Mouse (Mus musculus): ENCODE measurements around the gene Kif17. TPM values are rescaled to one million over a fixed set of nuclear protein-coding genes. Genes with fewer than 3 reads are reported as not detected.

Gene Kif17
- polyA plus RNA-seq, 1 experiment from 2014 or later: not detected

DNA sequence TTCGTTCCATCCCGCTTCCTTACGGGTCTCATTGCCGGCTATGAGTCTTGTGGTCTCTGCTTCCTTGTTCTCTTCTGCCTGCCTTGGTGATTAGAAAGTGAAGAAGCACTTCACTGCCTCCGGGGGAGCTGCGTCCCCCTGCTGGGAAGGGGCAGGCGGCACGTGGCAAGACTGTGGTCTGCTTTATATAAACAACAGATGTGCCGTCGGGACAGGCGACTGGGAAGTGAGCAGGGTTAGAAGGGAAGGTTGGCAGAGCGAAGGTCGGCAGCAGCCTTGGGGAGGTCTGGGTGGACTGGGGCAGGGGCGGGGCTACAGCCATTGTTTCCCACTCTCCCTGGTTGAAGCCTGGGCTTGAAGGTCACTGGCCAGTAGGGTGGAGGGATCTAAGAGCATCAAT lies 1.6 kb downstream of the Kif17 start:
- Histone ChIP-seq H3K4me2 (ENCODE audit: low read depth, low read length, severe bottlenecking) (peak overlapping the region; percentile 34), H3K4me3 (ENCODE audit: low read depth, low read length) (peak overlapping the region; percentile 7; the same call in 1 of the 2 replicates), H3K27ac (ENCODE audit: low read depth, low read length) (no peak overlapping the region), H3K9ac (ENCODE audit: low read length) (peak overlapping the region; percentile 23; the same call in 1 of the 2 replicates), H3K27me3 (ENCODE audit: control insufficient read depth, insufficient read depth, low read length) (peaks cover 50% of the 10 kb centered on the region), H3K36me3 (ENCODE audit: control insufficient read depth, insufficient read depth, low read length) (no peaks in the 10 kb centered on the region; the same call in 1 of the 2 replicates), H3K9me3 (ENCODE audit: control insufficient read depth, low read length) (no peaks in the 10 kb centered on the region), H3K4me1 (replicated peaks; ENCODE audit: control insufficient read depth, insufficient read depth, low read length) (peaks cover 23% of the 10 kb centered on the region)
- DNase-seq (ENCODE audit: low spot score) (peak; percentile 73), ATAC-seq (replicated peaks; ENCODE audit: low FRiP score) (peak; percentile 37; the same call in 1 of the 2 replicates)
- under 1% methylated on average over 14 of the region's 14 CpGs for WGBS

GRCm38 (mm10) chr4:138252231-138252630 lies 2.0 kb downstream of the Kif17 start:
- 7% methylated on average over 5 of the region's 5 CpGs for WGBS

DNA sequence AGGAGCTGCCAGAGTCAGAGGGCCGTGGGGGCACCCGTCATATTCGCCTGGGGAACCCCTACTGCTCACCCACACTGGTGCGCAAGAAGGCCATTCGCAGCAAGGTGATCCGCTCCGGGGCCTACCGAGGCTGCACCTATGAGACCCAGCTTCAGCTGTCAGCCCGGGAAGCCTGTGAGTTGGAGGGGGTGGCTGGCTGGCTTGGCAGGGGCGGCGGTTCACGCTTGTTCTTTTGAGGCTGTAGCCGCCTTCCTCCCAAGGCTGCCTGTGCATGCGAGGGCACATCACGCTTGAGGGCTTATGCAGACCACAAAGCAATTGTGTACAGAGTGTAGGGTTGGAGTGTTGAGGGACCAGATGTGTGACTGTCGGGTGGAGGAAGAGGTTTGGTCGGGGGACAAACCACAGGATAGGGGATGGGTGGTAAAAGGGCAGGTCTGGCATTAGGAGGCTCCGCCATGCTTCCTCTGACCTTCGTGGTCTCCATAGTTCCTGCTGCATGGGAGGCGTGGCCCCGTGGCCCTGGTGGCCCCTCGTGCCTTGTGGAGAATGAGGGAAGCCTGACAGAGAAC lies 7.0 kb downstream of the Kif17 start:
- H3K4me3 ChIP-seq (ENCODE audit: low read depth, low read length): no peak overlapping the region
- no peak overlapping the region for H3K4me2 ChIP-seq (ENCODE audit: low read depth, low read length, severe bottlenecking)
- H3K36me3 ChIP-seq (ENCODE audit: control insufficient read depth, insufficient read depth, low read length): no peaks in the 10 kb centered on the region
- no peak overlapping the region for H3K9ac ChIP-seq (ENCODE audit: low read length)
- H3K9me3 ChIP-seq (ENCODE audit: control insufficient read depth, low read length): no peaks in the 10 kb centered on the region
- no peak overlapping the region for H3K27ac ChIP-seq (ENCODE audit: low read depth, low read length)
- peaks cover 19% of the 10 kb centered on the region for H3K27me3 ChIP-seq (ENCODE audit: control insufficient read depth, insufficient read depth, low read length)
- WGBS: 85% methylated on average over 22 of the region's 22 CpGs
- peaks cover 5% of the 10 kb centered on the region; the same call in 1 of the 2 replicates for H3K4me1 ChIP-seq (replicated peaks; ENCODE audit: control insufficient read depth, insufficient read depth, low read length)
- ATAC-seq (replicated peaks; ENCODE audit: low FRiP score) (no peak), DNase-seq (ENCODE audit: low spot score) (no peak)

More at GRCm38 (mm10) chr4:138252231-138252630, 2.0 kb downstream of the Kif17 start:
- H3K4me2 ChIP-seq (ENCODE audit: low read depth, low read length, severe bottlenecking): peak overlapping the region; percentile 34; the same call in 1 of the 2 replicates
- H3K4me3 ChIP-seq (ENCODE audit: low read depth, low read length): no peak overlapping the region
- no peaks in the 10 kb centered on the region for H3K9me3 ChIP-seq (ENCODE audit: control insufficient read depth, low read length)
- H3K4me1 ChIP-seq (replicated peaks; ENCODE audit: control insufficient read depth, insufficient read depth, low read length): peaks cover 23% of the 10 kb centered on the region
- H3K36me3 ChIP-seq (ENCODE audit: control insufficient read depth, insufficient read depth, low read length): no peaks in the 10 kb centered on the region
- ATAC-seq (replicated peaks; ENCODE audit: low FRiP score) (no peak), DNase-seq (ENCODE audit: low spot score) (no peak)
- peaks cover 50% of the 10 kb centered on the region for H3K27me3 ChIP-seq (ENCODE audit: control insufficient read depth, insufficient read depth, low read length)
- H3K9ac ChIP-seq (ENCODE audit: low read length): peak overlapping the region; percentile 23; the same call in 1 of the 2 replicates
- H3K27ac ChIP-seq (ENCODE audit: low read depth, low read length): no peak overlapping the region

GRCm38 (mm10) chr4:138258663-138259062 lies 8.4 kb downstream of the Kif17 start:
- H3K4me1 ChIP-seq (replicated peaks; ENCODE audit: control insufficient read depth, insufficient read depth, low read length): 0 out of 2 replicates have a peak, but pooled peaks cover 2% of the 10 kb centered on the region
- DNase-seq (ENCODE audit: low spot score) (no peak), ATAC-seq (replicated peaks; ENCODE audit: low FRiP score) (no peak)
- H3K9me3 ChIP-seq (ENCODE audit: control insufficient read depth, low read length): no peaks in the 10 kb centered on the region
- no peak overlapping the region for H3K9ac ChIP-seq (ENCODE audit: low read length)
- no peaks in the 10 kb centered on the region for H3K36me3 ChIP-seq (ENCODE audit: control insufficient read depth, insufficient read depth, low read length)
- H3K27me3 ChIP-seq (ENCODE audit: control insufficient read depth, insufficient read depth, low read length): peaks cover 12% of the 10 kb centered on the region
- H3K4me2 ChIP-seq (ENCODE audit: low read depth, low read length, severe bottlenecking): no peak overlapping the region
- WGBS: 81% methylated on average over 7 of the region's 7 CpGs
- H3K27ac ChIP-seq (ENCODE audit: low read depth, low read length): no peak overlapping the region
- no peak overlapping the region for H3K4me3 ChIP-seq (ENCODE audit: low read depth, low read length)

DNA sequence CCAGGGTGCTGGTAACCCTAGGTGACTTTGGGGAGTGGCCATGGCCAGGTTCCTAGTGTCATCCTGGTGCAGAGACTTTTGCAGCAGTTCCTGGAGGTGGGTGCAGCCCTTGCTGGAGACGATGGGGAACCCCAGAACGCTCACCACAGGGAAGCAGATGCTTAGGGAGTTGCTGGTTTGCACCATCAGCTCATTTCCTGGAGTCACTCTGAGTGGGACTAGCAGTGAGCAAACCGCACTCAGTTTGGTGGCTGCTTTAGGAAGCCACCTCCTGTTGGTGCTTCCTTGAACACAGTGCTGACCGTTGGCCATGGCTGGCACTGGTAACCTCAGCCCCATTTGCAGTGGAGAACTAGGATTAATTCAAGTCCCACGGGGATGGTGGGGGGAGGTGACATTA lies 9.2 kb downstream of the Kif17 start:
- no peak for ATAC-seq (replicated peaks; ENCODE audit: low FRiP score)
- Histone ChIP-seq H3K9me3 (ENCODE audit: control insufficient read depth, low read length) (no peaks in the 10 kb centered on the region), H3K27ac (ENCODE audit: low read depth, low read length) (no peak overlapping the region), H3K4me3 (ENCODE audit: low read depth, low read length) (no peak overlapping the region), H3K4me1 (replicated peaks; ENCODE audit: control insufficient read depth, insufficient read depth, low read length) (0 out of 2 replicates have a peak, but pooled peaks cover 2% of the 10 kb centered on the region), H3K4me2 (ENCODE audit: low read depth, low read length, severe bottlenecking) (no peak overlapping the region), H3K36me3 (ENCODE audit: control insufficient read depth, insufficient read depth, low read length) (no peaks in the 10 kb centered on the region), H3K27me3 (ENCODE audit: control insufficient read depth, insufficient read depth, low read length) (peaks cover 11% of the 10 kb centered on the region), H3K9ac (ENCODE audit: low read length) (no peak overlapping the region)
- WGBS: 81% methylated on average over 5 of the region's 5 CpGs
- DNase-seq (ENCODE audit: low spot score): no peak

DNA sequence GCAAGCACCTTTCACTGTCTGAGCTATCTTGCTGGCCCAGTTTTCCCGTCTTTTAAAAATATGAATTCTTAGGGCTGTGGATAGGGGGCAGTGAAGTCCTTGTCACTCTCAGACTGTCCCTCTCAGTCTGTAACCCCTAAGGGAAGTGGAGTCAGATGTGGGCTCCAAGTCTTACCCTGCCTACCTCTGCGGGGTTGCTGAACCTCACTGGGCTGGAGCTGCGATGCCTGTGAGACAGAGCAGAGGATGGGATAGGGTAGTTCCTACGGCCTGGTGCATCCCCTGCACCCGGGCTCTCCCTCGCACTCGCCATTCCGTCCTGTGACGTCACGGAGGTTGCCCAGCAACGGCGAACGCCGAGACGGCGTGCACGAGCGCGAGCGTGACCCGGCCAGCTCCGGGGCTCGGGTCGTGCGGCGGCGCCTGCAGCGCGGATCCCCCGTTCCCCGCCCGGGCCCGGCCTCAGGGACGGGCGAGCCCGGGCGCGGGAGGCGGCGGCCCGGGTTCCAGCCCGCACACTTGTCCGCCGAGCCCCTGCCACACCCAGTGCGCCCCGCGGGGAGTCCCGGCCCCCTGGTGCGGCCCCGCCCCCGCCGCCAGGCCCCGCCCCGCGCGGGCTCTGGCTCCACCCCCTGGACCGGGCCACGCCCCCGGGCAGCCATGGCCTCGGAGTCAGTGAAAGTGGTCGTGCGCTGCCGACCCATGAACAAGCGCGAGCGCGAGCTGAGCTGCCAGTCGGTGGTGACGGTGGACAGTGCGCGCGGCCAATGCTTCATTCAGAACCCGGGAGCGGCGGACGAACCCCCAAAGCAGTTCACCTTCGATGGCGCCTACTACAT lies 11.8 kb downstream of the Kif17 start:
- under 1% methylated on average over 73 of the region's 78 CpGs for WGBS
- ATAC-seq (replicated peaks; ENCODE audit: low FRiP score) (peak; percentile 87), DNase-seq (ENCODE audit: low spot score) (peak; percentile 95)
- Histone ChIP-seq H3K4me3 (ENCODE audit: low read depth, low read length) (peak overlapping the region; percentile 65), H3K36me3 (ENCODE audit: control insufficient read depth, insufficient read depth, low read length) (no peaks in the 10 kb centered on the region), H3K4me2 (ENCODE audit: low read depth, low read length, severe bottlenecking) (peak overlapping the region; percentile 84), H3K9me3 (ENCODE audit: control insufficient read depth, low read length) (no peaks in the 10 kb centered on the region), H3K27ac (ENCODE audit: low read depth, low read length) (no peak overlapping the region), H3K27me3 (ENCODE audit: control insufficient read depth, insufficient read depth, low read length) (peaks cover 11% of the 10 kb centered on the region), H3K9ac (ENCODE audit: low read length) (peak overlapping the region; percentile 43), H3K4me1 (replicated peaks; ENCODE audit: control insufficient read depth, insufficient read depth, low read length) (0 out of 2 replicates have a peak, but pooled peaks cover 2% of the 10 kb centered on the region)

DNA sequence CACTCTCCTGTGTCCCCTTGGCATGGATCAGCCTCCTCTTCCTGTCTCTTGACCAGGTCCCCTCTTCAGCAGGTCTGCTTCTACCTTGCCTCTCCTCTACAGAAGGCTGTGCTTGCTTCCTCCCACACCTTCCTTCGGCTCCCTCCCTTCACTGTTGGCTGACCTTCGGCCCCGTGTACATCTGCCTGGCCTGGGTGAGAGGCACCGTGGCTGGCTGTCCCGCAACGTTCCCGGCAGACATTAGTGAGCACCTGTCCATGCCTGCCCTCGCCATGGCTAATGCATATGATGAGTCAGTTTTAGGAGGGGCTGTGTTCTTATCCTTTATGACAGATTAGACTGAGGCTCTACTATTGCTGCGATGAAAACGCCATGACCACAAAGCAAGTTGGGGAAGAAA lies 17.6 kb downstream of the Kif17 start:
- H3K27me3 ChIP-seq (ENCODE audit: control insufficient read depth, insufficient read depth, low read length): peaks cover 11% of the 10 kb centered on the region
- H3K27ac ChIP-seq (ENCODE audit: low read depth, low read length): no peak overlapping the region
- no peak overlapping the region for H3K9ac ChIP-seq (ENCODE audit: low read length)
- H3K9me3 ChIP-seq (ENCODE audit: control insufficient read depth, low read length): no peaks in the 10 kb centered on the region
- H3K4me1 ChIP-seq (replicated peaks; ENCODE audit: control insufficient read depth, insufficient read depth, low read length): no peaks in the 10 kb centered on the region
- DNase-seq (ENCODE audit: low spot score): no peak
- ATAC-seq (replicated peaks; ENCODE audit: low FRiP score): no peak
- 89% methylated on average over 10 of the region's 10 CpGs for WGBS
- no peak overlapping the region for H3K4me3 ChIP-seq (ENCODE audit: low read depth, low read length)
- no peak overlapping the region for H3K4me2 ChIP-seq (ENCODE audit: low read depth, low read length, severe bottlenecking)
- H3K36me3 ChIP-seq (ENCODE audit: control insufficient read depth, insufficient read depth, low read length): no peaks in the 10 kb centered on the region

GRCm38 (mm10) chr4:138272011-138272997 lies 22.1 kb downstream of the Kif17 start:
- Histone ChIP-seq H3K4me2 (ENCODE audit: low read depth, low read length, severe bottlenecking) (no peak overlapping the region), H3K4me3 (ENCODE audit: low read depth, low read length) (no peak overlapping the region), H3K4me1 (replicated peaks; ENCODE audit: control insufficient read depth, insufficient read depth, low read length) (no peaks in the 10 kb centered on the region), H3K9ac (ENCODE audit: low read length) (no peak overlapping the region), H3K27ac (ENCODE audit: low read depth, low read length) (no peak overlapping the region), H3K9me3 (ENCODE audit: control insufficient read depth, low read length) (no peaks in the 10 kb centered on the region), H3K27me3 (ENCODE audit: control insufficient read depth, insufficient read depth, low read length) (no peaks in the 10 kb centered on the region), H3K36me3 (ENCODE audit: control insufficient read depth, insufficient read depth, low read length) (no peaks in the 10 kb centered on the region)
- ATAC-seq (replicated peaks; ENCODE audit: low FRiP score): no peak
- DNase-seq (ENCODE audit: low spot score): no peak
- WGBS: 78% methylated on average over 14 of the region's 14 CpGs

All from forebrain, embryonic 11.5 days (tissue).